Mouse (Mus musculus) kidney, postnatal 36 days (tissue): Measurements from ENCODE around the gene Zfp811.

Source experiments
- DNase-seq, 2 experiments: peaks; one replicate each; pipeline ENCODE4 v3.0.0; 2021 to 2022; ENCODE audit warnings: mixed read lengths in 2 of 2

Gene Zfp811

DNA sequence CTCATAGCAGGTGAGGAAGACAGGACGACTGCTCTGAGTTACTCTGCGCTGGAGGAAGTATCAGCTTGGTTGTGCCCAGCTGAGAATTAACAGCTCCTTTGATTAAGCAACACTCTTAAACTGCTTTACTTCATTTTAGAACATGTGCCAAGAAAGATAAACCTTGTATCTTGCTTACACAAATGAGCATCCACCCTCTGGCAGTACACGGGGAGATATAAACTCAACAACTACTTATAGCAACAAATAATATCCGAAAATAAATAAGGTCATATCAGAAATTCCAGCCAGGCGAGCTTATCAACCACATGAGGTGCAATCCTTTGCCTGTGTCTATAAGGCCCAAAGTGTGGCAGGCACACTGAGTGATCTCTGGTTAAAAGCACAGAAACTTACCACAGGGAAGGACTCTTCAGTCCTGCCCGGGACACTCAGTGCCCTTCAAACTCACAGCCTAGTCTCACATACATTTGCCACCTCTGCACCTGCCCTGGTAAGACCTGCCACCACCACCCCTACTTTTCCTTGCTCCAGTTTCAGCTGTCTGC, 56.8 kb downstream of the Zfp811 start:
- DNase-seq = no peak

DNA sequence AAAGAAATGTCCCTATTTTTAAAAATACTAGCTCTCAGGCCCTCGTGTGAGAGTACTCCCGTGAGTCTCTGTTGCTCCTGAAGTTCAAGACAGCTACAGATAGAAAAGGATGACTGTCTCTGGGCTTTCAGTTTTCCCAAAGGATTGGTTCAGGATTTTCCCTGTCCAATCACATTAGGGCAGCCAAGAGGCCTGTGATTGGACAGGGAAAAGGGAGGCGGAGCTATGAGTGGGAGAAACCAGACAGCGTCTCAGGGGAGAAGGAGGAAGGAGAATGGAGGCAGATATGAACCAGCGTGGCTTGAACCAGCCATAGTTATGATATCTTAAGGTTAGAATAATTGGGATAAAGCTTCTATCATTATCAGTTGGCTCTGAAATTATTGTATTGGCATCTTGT, 59.1 kb downstream of the Zfp811 start:
- no peak for DNase-seq
